Mouse (Mus musculus) bone marrow, adult 2 months (tissue): ENCODE results near the gene Psmb3.

Source experiments
- CTCF ChIP-seq: fragments of 200-500 bp; IDR thresholded peaks from 2 replicates; pipeline ENCODE4 v1.5.1; 2011; ENCODE audit warnings: low read length, control low read depth; ENCODE audit not compliant: control insufficient read depth, insufficient read depth
- POLR2A ChIP-seq: fragments of 200-500 bp; IDR thresholded peaks from 2 replicates; pipeline ENCODE4 v1.6.1; 2011; ENCODE audit warnings: low read depth, mild to moderate bottlenecking, control low read depth, low read length, borderline replicate concordance; ENCODE audit not compliant: control insufficient read depth

DNA sequence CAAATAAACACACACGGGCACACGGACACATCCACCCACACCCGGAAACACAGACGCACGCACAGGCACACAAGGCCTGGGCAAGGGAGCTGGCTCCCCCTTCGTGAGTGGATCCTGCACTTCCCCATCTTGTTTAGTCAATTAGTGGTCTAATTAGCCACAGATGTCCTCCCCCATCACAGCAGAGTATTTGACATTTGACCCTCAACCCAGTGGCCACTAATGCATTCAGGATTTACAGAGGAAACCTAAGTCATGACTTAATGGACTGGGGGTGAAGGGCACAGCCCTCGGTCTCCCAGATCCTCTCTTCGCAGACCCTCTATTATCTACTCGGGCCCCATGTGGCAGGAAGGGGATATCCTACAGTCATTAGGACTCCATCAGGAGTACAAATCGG is 30.5 kb downstream of the Psmb3 start:
- TF ChIP-seq POLR2A (no peak), CTCF (no peak)
